Mouse (Mus musculus) cerebellum, postnatal 14 days (tissue): ENCODE measurements around the gene Prrt2.

Experiments
- DNase-seq, 2 experiments: peaks; one replicate each; pipeline ENCODE4 v3.0.0; 2021; ENCODE audit warnings: mixed read lengths in 2 of 2

Gene Prrt2

DNA sequence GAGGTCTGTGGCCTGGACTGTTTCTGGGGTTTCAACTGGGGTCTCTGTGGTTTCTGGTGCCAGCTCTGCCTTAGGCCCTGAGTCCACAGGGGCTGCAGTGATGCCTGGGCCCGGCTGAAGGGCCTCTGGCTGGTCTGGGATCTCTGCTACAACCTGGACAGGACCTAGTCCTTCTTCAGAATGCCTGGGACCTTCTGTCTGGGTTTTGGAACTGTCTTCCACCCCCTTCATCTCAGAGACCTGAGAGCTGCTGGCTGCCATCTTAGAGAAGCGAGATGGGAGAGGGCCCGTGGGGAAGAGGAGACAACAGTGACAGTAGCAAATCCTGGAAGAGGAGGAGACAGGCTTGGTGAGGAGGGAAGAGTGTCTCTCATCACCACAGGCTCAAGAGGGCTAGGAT is 980 bp downstream of the Prrt2 start:
- DNase-seq: peak; percentile 48 to 49

DNA sequence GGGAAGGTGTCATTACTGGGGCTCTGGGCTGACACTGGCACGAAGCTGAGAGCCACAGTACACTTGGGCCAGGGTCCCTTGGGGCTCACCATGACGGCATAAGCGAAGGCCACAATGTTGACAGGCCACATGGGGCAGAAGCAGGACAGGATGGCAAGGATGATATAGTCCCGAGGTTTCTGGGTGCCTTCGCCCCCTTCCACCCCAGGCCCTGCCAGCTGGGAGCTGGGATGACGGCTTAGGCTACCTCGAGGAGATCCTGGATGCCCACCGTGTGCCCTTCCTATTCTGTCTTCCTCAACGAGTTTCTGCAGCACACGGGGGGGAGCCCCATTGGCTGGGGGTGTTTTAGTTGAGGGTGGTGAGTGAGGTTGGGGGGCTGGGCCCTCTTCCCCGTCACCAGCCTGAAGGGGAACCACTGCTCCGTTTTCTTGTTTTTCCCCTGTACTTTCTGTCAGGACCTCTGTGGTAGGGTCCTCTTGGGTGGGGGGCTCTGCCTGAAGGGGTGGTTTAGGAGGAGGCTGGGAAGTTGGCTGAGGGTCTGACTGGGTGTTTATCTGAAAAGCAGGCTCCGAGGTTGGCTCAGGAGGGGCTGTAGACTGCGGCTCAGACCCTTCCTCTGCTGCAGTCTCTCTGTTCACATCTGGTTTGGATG is 1.6 kb downstream of the Prrt2 start:
- peak in 1 of 2 experiments; percentile 29 for DNase-seq

DNA sequence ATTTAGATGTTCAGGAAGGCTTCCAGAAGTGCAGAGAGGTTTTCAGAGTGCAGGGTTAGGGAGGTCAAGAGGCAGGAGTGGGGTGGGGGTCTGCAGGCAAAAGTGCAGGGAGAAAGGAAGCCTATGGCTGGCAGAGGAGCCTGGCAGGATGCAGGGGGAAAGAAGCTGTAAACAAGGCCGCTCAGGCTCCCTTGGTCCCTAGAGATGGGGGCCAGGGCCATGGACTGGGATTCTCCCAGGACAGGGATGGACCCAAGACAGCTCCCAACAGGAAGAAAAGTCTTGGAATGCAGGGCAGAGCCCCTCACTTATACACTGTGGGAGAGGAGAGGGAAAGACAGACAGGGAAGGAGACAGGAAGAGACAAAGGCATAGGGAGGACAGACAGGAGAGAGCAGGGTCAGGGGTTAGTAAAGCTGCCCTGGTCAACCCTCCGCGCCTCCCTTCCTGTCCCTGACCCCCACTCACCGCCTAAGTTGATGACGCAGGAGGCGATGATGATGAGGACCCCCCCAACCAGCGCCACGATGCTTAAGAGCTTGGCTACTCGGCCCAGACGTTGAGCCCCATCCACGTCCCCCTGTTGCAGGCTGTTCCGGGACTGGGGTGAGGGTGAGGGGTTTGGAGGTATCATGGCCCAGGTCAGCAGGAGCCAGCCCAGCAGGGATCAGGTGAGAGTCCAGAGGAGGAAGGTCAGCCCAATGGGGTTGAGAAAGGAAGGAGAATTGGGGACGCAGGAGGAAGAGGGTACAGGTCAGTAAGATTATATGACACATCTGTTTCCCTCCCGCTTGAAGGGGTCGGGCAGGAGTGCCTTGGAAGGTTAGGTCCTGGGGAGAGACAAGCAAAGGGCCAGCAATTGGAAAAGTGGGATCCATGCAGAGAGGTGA is 2.4 kb downstream of the Prrt2 start:
- DNase-seq: peak in 1 of 2 experiments; percentile 25

DNA sequence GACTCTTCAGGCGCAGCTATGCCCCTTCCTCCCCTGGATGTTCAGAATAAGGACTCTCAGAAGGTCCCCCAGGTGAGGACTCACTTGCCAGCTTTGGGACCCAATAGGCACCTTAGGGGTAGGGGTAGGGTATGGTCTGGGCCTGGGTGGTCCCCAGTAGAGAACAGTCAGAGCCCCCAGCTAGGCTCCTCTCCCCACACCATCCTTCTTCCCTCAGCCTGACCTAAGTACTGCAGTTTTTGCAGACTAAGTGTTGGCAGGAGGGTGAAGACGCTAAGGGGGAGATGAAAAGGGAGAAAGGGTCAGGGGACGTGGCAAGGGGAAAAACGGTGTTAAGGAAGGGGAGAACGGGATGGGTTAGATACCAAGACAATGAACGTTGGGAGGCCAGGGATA is 3.1 kb downstream of the Prrt2 start:
- DNase-seq: no peak

DNA sequence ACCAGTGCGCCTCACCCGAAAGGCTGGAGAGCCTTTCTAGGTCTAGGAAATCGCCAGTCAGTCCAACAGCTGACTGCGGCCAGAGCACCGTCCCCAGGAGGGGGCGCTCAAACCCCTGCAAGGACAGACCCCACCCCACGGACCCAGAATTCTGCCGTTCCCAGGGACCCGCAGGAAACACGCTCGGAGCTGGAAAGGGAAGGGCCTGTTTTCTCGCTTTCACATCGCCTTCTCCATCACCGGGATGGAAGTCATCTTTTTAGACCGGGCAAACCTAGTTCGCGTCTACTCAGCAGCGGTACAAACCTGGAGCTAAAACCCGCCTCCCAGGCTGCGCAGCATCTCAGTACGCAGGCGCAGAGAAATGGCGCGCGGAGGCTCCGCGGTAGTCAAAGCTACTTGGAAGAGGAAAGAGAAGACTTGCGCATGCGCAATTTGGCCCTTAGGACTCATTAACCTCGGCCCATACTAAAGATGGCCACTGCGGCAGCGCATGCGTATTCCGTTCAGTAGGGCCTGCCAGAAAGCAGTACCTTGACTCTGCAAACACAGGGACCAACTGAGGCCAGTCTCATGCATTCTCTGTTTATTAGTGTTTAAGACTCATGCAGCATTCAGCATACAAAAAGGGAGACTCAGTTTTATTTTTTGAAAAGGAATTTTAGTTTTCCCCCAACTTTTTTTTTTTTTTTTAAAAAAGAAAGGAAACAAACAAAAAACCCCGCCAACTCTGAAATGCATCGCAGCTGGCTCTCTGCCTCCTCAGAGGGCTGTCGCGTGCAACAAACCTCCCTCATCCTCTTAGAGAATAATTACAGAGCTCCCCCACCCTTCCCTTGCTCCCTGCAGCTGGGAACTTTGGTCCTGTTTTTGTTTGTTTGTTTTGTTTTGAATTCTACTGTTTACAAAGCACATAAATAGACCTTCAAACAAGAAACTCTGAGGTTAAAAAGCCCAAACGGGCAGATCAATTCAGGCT is 3.8 kb downstream of the Prrt2 start, which contains the start of gene Pagr1a:
Gene Pagr1a, minus strand, starts transcription at position 382 of the 979 bp plus-strand sequence.
- DNase-seq: peak; percentile 98

DNA sequence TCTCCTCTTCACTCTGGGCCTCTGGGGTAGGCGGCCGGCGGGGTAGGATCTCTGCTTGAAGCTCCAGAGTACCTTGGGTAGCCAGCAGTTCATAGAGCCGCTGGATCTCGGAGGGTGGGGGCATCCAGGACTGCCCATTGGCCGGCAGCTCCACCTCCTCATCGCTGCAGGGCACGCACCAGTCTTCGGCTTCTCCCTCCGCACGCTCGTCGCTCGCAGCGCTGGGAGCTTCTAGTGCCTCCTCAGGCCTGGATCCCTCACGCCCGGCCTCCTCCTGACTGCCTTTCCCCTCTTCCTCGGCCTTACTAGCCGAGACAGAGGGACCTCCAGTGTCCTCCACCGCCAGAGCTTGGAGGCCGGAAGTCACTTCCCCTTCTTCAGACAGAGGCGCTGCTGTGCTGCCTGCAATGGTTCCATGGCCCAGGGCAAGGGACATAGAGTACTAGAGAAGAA is 4.5 kb downstream of the Prrt2 start:
- peak in 1 of 2 experiments; percentile 73 for DNase-seq

DNA sequence TGATC is 4.7 kb downstream of the Prrt2 start, which contains the start of gene Pagr1b:
Gene Pagr1b, minus strand, starts transcription at position 4 of the 5 bp plus-strand sequence.
- DNase-seq: no peak

DNA sequence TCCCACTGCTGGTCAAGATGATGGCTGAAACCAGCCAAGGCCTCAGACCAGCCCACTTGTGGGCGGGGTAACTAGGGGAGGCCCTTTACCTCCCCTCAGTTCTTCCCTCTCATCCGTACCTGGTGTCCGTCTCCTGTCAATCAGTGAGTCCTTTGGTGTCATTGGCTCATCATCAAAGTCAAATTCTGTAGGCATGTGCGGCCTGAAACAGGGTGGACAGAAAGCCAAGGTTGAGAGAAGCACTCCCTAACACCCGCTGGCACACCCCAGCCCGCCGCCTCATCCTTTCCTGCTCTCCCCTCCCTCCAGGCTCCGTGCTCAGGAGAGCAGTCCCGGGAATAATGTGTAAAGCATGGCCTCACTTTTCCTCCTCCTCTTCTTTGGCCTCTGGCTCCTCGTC is 4.9 kb downstream of the Prrt2 start:
- DNase-seq: peak; percentile 59 to 73

DNA sequence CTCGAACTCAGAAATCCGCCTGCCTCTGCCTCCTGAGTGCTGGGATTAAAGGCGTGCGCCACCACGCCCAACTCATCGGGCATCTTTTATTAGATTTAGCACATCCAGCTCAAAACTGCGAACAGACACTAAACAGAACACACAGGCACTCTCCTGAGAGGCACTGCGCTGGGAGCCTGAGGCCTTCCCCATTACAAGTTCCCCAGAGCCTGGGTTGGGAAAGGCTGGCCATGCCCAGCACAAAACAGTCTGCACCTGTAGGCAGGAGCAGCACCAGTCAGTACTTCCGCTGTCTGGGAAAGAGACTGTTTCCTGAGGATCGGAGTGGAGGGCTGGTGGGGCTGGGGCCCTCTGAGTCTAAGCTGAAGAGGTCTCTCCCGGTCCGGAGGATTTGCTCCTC is 6.0 kb downstream of the Prrt2 start:
- DNase-seq: no peak

DNA sequence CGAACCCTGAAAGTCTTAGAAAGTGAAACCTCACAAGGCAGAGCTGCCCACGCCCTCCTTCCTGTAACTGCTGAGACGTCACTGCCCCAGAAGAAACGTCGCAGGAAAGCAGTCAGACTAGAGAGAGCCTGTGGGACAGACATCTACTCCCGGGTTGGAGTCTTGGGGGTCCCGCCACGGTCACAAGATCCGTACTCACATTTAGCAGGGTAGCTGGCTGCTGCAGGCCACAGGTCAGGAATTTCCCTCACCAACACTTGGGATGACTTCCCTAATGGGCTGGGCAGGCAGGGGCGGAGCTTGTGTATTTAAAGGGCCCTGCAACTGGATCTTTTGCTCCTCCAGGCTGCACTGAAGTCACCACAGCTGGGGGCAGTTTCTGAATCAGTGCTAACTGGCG is 6.7 kb downstream of the Prrt2 start, which contains the start of gene Mvp:
Gene Mvp, minus strand, starts transcription at position 302 of the 400 bp plus-strand sequence.
- peak; percentile 43 to 50 for DNase-seq

DNA sequence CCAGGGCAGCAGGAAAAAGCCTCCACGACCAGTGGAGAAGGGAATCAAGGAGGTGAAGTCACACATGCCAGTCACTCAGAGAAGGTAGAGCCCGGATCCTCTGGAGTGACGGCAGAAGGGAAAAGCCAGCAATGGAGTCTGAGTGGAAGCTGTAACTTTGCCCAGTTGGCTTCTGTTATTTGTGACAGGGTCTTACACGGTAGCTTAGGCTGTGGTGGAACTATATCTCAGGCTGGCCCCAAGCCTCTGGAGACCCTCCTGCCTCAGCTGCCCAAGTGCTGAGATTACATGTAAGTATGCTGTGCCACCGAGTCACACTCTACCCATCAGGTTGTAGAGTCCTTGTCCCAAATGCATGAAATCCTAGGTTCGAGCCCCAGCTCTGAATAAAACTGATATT is 7.6 kb downstream of the Prrt2 start:
- no peak for DNase-seq

DNA sequence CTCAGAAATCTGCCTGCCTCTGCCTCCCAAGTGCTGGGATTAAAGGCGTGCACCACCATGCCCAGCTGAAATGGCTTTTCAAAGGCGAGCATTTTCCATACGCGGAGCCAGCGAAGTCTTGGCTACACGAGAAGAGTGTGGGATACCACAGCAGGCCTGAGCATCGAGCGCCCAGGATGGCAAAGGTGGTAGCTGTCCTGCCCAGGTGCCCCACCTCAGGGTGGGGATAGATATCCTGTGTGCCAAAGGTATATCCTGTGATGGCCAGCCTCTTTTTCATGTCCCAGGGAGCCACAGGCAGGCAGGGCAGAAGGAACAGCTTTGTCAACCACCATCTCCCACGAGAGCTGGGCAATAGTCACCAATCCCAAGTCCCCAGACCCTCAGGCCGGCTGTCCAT is 8.2 kb downstream of the Prrt2 start:
- DNase-seq: no peak

DNA sequence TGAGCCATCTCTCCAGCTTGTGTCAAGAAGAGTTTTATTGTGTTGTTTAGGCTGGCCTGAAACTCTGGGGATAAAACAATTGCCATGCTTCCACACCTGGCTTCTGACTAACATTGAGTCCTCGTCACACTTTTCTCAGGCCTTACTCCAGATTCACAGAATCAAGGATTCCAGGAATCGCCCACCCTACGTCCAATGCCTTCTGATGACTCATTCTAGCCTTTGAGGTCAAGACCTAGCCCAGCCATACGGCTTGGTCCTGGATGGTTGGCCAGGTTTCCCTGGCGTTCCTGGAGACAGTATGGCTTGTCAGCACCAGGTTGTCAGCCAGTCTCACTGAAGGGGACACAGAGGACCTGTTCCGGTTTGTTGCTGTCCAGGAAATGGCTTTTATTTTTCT is 8.6 kb downstream of the Prrt2 start:
- no peak for DNase-seq

DNA sequence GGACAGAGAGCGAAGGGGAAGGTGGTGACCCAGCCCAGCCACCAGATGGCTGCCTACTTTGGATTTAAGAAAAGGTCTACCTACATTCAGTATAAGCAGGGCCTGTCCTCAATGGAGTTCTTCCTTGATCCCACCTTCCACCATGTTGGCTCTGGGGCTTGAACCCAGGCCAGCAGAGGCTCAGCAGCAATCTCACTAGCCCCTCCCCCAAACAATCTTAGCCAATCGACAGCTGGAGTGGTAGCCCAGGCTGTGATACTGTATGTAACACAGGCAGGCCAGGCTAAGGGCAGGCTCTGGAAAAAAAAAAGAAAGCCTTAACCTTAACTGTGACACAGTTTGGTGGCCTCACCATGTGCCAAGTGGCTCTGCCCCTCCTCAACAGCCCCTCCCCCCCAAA is 9.3 kb downstream of the Prrt2 start:
- peak in 1 of 2 experiments; percentile 44 for DNase-seq

DNA sequence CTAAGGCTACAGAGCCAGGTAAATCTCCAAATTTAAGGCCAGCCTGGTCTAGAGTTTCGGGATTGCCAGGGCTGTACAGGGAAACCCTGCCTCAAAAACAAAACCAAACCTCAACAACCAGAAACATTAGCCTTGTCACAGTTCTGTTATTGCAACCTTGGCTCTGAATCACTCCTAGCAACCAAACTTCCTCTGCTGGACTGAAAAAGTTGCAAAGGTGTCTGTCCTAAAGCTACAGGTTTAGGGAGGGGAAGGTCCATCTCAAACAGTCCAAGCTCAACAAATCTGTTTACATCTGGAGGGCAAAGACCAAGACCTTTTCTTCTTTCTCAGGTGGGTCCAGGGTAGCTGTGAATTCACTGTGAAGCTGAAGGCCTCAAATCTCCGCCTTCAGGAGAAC is 10.0 kb downstream of the Prrt2 start:
- no peak for DNase-seq

DNA sequence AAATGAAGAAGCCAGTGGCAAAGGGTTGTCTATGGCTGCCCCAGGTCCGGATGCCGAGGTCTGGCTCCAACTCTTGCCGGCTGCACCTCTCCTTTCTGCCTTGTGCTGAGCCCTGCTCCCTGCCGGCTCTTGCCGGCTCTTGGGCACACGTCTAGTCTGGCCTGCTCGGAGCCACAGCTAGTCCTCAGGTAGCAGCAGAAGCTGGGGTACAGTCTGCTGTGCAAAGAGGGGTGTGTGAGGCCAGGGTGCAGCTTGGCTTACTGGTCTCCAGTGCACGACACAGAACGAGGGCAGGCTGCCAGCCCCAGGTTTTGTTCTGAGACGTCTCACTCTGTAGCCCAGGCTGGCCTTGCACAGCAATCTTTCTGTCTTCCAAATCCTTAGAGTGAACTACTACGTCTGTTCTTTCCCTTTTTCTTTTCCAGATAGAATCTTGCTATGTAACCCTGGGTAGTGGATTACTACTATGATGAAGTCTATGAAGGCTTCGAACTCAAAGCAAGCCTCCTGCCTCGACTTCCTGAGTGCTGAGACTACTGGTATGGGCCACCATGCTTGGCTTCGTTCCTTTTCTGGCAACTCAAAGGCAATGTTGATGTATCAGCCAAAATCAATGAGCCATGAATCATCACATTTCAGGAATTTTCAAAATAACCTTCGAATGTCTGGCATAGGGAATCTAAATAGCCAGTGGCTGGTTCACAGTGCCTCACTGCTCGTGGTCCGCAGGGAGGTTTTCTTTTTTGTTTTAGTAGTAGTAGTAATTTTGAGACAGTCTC is 11.5 kb downstream of the Prrt2 start:
- peak; percentile 67 to 73 for DNase-seq

DNA sequence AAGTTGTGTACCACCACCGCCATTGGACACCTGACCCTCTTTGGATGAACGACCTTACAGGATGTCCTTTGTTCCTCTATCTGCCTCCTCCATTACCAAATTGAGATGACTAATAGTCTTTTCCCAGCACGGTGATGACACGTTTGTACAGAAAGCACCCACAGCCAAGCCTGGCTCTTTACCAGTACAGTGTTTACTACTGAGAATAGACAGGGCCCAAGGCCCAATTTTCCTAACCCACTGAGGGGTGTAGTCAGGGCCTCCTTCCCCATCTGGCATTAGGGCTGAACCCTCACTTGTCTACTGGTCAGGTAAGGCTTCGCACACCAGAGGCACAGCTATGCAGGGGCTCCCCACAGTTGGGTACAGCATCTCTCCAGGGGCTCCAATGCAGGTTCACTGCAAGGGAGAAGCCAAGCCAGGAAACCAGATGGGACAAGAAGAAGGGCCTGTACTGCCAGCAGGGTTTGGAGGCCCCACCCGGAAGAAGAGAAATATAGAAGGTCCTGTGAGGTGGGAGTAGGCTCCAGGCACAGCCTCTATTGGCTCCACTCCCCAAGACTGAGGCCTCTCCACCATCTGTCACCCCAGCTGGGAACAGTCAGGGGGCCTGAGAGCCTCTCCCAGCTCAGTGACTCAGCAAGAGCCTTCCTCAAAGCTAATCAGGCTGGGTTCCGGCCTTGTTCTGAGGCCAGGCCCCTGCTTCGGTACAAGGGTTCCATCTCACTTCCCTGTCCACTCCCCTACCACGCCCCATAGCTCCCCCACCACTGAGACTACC is 12.6 kb downstream of the Prrt2 start:
- peak; percentile 92 to 96 for DNase-seq

DNA sequence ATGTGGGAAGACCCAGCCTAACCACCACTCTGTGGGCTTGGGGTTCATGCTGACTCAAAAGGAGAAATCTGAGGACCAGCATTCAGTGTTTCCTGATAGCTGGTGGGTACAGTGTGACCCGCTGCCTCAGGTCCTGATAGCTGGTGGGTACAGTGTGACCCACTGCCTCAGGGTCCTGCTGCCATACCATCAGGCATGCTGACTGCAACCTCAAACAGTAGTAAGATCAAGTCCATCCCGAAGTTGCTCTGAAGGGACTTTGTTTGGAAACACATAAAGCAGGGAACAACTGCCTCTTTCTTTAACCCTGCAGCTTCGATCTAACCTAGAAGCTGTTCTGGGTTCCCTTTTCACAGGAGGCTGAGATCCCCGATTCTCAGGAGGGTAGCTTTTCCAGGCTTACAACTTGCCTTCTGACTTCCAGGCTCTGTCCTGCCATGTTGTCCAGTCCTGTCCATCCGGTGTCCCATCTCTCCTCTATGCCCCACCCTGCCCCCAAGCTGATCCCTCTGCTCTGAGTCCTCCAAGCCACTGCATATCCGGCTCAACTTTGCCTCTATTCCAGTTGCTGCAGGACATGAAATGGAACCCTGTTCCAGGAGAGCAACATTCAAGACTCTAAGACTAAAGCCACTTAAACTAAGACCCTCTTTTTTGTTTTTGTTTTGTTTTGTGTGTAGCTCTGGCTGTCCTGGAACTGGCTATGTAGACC is 13.5 kb downstream of the Prrt2 start:
- DNase-seq: peak in 1 of 2 experiments; percentile 43

DNA sequence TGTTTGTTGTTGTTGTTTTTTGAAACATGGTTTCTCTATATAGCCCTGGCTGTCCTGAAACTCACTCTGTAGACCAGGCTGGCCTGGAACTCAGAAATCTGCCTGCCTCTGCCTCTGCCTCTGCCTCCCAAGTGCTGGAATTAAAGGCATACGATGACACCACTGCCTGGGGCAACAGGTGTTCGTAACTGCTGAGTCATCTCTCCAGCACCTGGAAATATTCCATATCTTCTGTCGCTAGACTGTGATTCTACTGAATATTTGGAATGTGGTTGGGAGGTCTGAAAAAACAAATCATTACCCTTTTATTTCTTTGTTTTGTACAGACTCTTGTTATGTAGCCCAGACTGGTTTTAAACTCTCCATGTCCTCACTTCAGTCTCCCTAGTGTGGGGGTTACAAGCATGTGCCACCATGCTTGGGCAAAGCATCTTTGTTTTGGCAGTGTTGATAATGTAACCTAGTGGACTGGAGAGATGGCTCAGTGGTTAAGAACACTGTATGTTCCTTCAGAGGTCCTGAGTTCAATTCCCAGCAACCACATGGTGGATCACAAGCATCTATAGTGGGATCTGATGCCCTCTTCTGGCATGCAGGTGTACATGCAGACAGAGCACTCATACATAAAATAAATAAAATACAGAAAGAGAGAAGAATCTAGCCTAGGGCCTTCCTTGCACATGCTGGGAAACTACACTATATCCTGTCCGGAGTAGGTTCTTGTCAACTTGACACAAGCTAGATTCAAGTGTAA is 16.7 kb downstream of the Prrt2 start:
- DNase-seq: no peak

DNA sequence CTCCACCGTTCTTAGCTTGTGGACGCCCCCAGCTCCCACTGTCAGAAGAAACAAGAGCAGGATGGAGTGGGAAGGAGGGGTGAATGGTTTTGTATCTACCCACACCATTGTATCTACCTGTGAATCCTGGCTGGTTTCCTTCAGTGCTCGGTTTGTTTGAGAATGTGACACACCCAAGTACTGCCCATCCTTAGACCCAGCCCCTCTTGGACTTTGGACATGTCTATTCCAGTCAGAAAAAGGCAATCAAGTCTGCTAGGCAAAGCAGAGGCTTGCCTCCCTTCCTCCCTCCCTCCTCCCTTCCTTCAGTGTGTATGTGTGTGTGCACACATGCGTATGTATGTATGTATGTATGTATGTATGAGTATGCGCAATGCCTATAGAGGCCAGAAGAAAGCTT is 17.4 kb downstream of the Prrt2 start:
- no peak for DNase-seq
